Mouse (Mus musculus) lung, adult 18-20 months (tissue): Measurements from ENCODE around the gene Pan3.

Experiments used
- DNase-seq, 2 experiments: peaks; one replicate each; pipeline ENCODE4 v3.0.0; 2022; ENCODE audit warnings: mixed read lengths in 2 of 2

Gene Pan3

GRCm38 (mm10) chr5:147432927-147433326 lies 3.0 kb downstream of the Pan3 start:
- no peak for DNase-seq

- peak; percentile 60 to 76 for DNase-seq
Measured at GRCm38 (mm10) chr5:147435224-147435623, 5.3 kb downstream of the Pan3 start.

GRCm38 (mm10) chr5:147435751-147436150 lies 5.8 kb downstream of the Pan3 start:
- no peak for DNase-seq

- DNase-seq: no peak
Measured at GRCm38 (mm10) chr5:147436491-147436890, 6.5 kb downstream of the Pan3 start.

DNA sequence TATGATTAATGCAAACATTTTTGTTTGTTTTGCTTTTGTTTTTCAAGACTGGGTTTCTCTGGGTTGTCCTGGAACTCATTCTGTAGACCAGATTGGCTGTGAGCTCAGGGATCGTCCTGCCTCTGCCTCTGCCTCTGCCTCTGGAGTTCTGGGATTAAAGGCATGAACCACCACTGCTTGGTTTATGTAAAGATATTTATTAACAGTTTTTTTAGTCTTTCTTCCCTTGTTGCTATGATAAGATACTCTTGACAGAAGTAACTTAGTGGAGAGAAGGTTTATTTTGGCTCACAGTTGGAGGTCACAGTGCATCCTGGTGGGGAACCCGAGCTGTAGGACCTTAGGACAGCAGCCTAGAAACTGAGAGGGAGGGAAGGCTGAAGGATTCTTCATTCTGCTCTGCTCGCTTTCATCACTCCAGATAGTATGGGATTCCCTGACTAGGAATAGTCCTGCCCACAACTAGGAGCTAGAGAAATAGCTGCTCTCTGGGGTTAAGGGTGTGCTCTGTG lies 11.1 kb downstream of the Pan3 start:
- DNase-seq: no peak

DNA sequence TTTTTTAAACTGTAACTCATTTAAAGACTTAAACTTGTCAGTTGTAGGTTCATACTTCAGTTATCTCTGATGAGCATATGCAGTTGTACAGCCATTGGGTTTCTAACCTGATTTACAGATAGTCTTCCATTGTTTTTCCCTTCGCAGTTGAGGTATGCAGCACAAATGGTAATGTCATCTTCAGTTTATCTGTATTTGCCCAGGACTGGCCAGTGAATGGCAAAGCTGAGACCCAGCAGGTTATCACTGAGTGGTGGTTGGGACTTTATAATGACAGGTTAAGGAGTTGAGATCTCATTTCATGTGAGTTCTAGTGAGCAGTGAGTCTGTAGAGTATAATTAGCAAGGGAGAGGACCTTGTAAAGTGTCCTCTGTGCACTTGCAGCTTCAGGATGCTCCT lies 12.0 kb downstream of the Pan3 start:
- no peak for DNase-seq

DNA sequence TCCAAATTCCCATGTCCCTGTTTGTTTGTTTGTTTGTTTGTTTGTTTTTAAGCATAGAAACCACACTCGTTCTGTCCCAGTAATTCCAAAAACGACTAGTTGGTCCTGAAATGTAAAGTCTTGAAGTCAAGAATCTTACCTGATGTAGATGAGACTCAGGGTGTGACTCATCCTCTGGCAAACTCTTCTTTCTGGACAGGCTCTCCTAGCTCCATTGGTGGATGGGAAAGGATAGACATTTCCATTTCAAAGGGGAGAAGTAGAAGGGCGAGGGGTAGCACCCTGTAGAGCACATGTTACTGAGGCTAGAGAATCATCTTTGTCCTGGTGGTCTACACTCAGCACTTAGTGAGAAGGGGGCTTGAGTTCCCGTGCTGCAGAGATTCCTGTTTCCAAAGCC lies 12.8 kb downstream of the Pan3 start:
- DNase-seq: no peak

DNA sequence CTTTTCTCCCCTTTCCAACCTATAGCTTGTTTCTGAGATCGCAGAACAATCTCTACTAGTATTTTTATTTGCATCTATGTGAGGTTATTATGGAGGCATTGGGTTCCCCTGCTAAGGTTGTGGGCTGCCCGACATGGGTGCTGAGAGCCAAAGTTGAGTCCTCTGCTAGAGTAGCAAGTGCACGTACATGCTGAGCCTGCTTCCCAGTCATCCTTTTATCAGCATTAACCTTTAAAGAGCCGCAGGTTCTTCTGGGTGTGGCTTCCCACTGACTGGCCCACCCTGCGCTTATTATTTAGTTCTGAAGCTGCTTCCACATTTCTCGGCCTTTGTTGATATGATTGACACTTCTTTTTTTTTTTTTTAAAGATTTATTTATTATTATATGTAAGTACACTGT lies 14.3 kb downstream of the Pan3 start:
- DNase-seq: no peak

DNA sequence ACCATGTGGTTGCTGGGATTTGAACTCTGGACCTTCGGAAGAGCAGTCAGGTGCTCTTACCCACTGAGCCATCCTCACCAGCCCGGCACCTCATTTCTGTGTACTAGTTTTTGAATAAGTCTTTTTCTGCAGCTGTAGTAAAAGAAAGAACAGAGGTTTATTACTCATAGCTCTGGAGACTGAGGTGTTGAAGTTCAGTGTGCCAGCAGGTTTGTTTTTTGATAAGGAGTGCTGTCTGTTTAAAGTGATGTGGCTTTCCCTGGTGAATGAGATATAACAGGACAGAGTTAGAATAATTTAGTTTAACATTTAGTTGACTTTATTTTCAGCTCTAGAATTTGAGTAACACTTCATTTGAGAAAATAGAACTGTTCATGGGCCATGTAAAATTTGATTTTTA lies 14.8 kb downstream of the Pan3 start:
- DNase-seq: no peak

DNA sequence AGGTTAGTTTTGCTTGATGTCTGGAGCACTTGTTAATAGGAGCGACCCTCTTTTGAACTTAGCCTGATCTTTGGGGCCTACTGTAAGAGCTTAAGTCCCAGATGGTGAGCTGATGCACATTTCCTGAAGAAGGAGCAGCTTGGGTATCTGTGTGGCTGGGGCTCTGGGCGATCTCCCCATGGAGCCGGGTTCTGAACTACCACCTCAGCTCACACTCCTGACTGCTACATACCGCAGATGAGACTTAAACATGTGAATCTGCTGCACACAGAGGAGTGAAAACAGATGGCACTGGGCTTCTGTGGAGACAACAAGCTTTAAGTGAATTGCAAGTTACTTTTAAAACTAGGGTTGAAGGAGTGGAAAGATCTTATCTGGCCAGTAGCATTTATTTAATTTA lies 15.3 kb downstream of the Pan3 start:
- DNase-seq: no peak

DNA sequence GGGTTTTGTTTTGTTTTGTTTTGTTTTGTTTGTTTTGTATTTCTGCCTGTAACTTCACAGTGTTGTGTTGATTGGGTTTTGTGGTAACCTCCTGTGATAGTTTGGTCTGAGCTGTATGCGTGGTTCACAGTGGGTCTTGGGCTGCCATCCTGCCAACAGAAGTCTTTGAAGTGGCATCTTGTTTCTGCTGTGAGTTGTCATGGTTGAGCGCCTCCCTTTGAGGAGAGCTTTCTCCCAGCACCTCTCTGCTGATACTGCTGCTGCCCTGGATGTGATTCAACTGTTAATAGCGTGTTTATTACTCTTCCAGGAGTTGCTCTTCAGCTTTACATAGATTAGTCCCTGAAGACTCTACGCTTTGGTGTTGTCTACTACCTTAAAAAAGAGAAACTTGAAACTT lies 18.6 kb downstream of the Pan3 start:
- DNase-seq: no peak

GRCm38 (mm10) chr5:147448933-147449332 lies 19.0 kb downstream of the Pan3 start:
- DNase-seq: peak; percentile 16 to 39

DNA sequence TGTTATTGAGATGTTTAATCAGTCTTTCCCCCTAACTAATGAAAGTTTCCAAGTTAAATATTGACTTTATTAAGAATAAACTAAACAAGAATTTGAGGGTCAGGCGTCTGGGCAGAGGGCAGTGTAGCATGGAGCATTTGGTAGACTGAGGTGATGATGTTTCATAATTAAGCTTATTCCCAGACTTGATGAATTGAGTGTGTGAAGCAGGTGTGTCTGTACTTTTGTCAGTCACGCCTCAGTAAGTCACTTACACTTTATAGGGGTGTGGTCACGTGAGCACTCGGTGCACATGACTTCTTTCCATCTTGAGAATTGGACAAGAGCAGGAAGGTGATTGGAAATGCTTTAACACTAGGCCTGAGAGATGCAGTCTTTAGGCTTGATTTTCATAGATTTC lies 26.5 kb downstream of the Pan3 start:
- DNase-seq: peak in 1 of 2 experiments; percentile 43

- peak; percentile 71 to 79 for DNase-seq
Measured at GRCm38 (mm10) chr5:147459821-147460567, 30.0 kb downstream of the Pan3 start.

GRCm38 (mm10) chr5:147463251-147463650 lies 33.3 kb downstream of the Pan3 start:
- no peak for DNase-seq

- no peak for DNase-seq
Measured at GRCm38 (mm10) chr5:147466361-147466760, 36.4 kb downstream of the Pan3 start.

GRCm38 (mm10) chr5:147471163-147471562 lies 41.2 kb downstream of the Pan3 start:
- DNase-seq: no peak

DNA sequence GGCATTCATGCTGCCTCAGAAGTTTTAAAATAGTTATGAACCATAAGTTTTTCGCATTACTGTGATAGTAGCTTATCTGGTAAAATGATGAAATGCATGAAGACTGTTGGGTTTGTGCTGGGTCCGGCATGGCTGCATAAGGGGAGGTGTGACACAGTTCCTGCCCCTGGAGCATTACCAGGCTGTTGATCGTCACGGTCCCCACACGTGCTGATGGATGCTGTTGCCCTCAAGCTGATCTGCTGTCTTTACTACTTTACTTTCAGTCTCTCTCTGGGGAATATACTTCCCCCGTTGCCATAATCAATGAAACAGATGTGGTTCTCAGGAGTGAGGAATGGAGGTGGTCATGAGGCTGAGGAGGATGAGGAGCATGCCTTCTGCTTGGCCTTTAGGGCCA lies 43.1 kb downstream of the Pan3 start:
- no peak for DNase-seq

DNA sequence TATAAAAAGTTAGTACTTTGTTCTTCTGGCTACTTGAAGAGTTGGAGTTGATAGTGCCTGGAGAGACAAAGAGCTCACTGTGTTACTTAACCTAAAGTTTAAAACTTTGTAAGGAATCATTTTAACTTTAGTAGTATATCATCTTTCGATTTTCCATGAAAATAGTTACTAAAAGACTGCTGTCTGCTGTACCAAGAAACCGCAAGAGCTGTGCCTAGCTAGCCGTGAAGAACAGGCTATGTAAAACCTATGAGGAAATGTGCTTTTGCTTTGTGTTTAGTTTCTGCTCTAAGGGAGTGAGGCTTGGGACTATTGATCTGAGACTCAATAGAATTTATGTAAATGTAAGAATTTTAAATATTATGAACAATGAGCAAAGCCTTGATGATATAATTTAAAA lies 43.9 kb downstream of the Pan3 start:
- DNase-seq: no peak

DNA sequence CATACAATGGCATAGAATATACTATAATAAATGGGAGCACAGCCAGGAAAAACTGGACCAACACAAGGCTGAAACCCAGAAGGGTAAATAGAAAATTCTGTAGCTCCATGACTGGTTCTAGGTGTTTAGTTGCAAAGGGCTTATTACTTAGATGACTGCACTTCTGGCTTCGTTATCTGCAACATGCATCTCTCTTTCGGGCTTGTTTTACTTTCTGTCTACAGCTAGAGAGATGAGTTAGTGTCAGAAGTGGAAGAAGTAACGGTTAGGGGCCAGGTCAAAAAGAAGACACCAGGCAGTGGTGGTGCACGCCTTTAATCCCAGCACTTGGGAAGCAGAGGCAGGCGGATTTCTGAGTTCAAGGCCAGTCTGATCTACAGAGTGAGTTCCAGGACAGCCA lies 46.1 kb downstream of the Pan3 start:
- no peak for DNase-seq

GRCm38 (mm10) chr5:147477106-147477505 lies 47.1 kb downstream of the Pan3 start:
- DNase-seq: no peak

- no peak for DNase-seq
Measured at GRCm38 (mm10) chr5:147479341-147479740, 49.4 kb downstream of the Pan3 start.

DNA sequence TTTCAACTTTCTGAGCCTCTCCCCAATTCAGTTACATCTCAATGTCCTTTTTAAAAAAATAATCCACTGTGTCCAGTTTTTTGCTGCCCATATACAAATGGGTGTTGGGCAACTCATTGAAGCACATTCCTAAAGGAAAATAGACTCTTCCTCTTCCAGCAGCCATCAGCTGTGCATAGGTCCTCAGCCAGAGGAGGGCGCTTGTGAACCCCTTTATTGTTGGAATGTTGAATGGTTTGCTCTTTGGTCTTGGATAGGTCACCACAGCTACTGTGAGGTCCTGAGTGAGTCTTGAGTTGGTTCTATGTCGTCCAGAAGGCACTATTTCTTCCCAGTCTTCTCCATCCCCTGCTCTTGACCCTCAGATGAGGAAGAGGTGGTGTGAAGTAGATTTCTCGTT lies 54.2 kb downstream of the Pan3 start:
- peak in 1 of 2 experiments; percentile 35 for DNase-seq

DNA sequence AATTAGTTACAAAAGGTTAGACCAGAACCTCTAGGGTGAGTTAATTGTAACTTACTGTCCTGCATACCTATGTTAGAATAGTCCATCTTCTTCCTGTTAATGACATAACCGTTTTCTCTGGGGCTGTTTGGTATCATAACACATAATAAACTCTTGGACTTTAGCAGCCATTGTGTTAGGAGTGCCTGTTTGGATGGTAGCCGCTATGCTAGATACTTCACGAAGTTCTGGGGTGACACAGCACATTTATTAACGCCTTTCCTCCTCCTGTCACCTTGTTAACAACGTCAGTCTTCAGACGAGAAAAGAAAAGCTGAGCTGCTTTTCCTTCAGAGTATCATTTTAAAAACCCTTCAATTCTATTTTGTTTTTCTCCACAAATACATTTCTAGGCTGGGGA lies 59.3 kb downstream of the Pan3 start:
- DNase-seq: no peak

- no peak for DNase-seq
Measured at GRCm38 (mm10) chr5:147490907-147491306, 60.9 kb downstream of the Pan3 start.
